Comparison of ENCODE assay signal across 6 mouse cellular contexts in genomic region chr14:50719875-50720274, GRCm38 (mm10). TPM values are rescaled to one million over a fixed set of nuclear protein-coding genes. Genes with fewer than 3 reads are reported as not detected.
"Had no signal": no experiment of that assay in that cellular context is flagged by ENCODE, and none has a peak within 500 bp of the region (broad histone marks: within the 10 kb centered on the region; RNA-seq: fewer than 3 reads in every experiment).

No protein-coding gene starts in this region.

RNA-seq across cellular contexts. Expression of gene Olfr748, which starts 12.7 kb away (rescaled TPM):
- total RNA-seq: layer of hippocampus, adult 18-20 months; layer of hippocampus, postnatal 36 days; left cerebral cortex, adult 8-10 months; left cerebral cortex, postnatal 25 days; megakaryocyte-erythroid progenitor cell, adult 5-6 weeks; midbrain, postnatal 0 days had no signal

RNA-seq across cellular contexts. Expression of gene Olfr749, which starts 25.0 kb away (rescaled TPM):
- total RNA-seq: layer of hippocampus, adult 18-20 months; layer of hippocampus, postnatal 36 days; left cerebral cortex, adult 8-10 months; left cerebral cortex, postnatal 25 days; megakaryocyte-erythroid progenitor cell, adult 5-6 weeks; midbrain, postnatal 0 days had no signal

RNA-seq across cellular contexts. Expression of gene Olfr747, which starts 26.9 kb away (rescaled TPM):
- total RNA-seq: layer of hippocampus, adult 18-20 months; layer of hippocampus, postnatal 36 days; left cerebral cortex, adult 8-10 months; left cerebral cortex, postnatal 25 days; megakaryocyte-erythroid progenitor cell, adult 5-6 weeks; midbrain, postnatal 0 days had no signal
